Mouse (Mus musculus) lung, adult 10 weeks (tissue): ENCODE data around the gene Cd5. TPM values are rescaled to one million over a fixed set of nuclear protein-coding genes. Genes with fewer than 3 reads are reported as not detected.

Experiments used
- polyA plus RNA-seq: library from polyadenylated mRNA; stranded (reverse); fragments of 350-450 nt; fragmentation: Illumina TruSeq; extraction: RNeasy Lipid Tissue Mini Kit (QIAGEN cat#74804); gene quantifications from one replicate; pipeline ENCODE4 v1.2.3, GENCODE M21; 2014; ENCODE audit warnings: low read depth, low replicate concordance; ENCODE audit not compliant: insufficient read depth

Cd5 gene
- 2.3 TPM for polyA plus RNA-seq

GRCm38 (mm10) chr19:10738811-10739210 lies at the start of gene Cd5:
Cd5 (minus strand) TSS chr19:10739002.

GRCm38 (mm10) chr19:10688537-10689352 lies 50.1 kb downstream of the Cd5 start, which contains the start of gene Vps37c:
Vps37c (plus strand) TSS chr19:10688735.

GRCm38 (mm10) chr19:10677915-10678771 lies 60.7 kb downstream of the Cd5 start, which contains the start of gene Pga5:
Pga5 (minus strand) TSS chr19:10678071.

Other genes with a start within 250 kb of the Cd5 start
- gene Cpsf7, start 213.7 kb downstream of the Cd5 start, polyA plus RNA-seq, result 20.6 TPM
- gene Sdhaf2, start 212.9 kb downstream of the Cd5 start, polyA plus RNA-seq, result 40.3 TPM
- gene Tmem216, start 182.8 kb downstream of the Cd5 start, polyA plus RNA-seq, result 16.3 TPM
- gene Cyb561a3, start 161.8 kb downstream of the Cd5 start, polyA plus RNA-seq, result 37.7 TPM
- gene Tmem138, start 161.6 kb downstream of the Cd5 start, polyA plus RNA-seq, result 10.1 TPM
- 93.9 TPM for gene Ddb1, start 133.7 kb downstream of the Cd5 start, polyA plus RNA-seq
- gene Tkfc, start 133.3 kb downstream of the Cd5 start, polyA plus RNA-seq, result 4.0 TPM
- gene Vwce, start 104.8 kb downstream of the Cd5 start, polyA plus RNA-seq, result not detected
- not detected for gene Pga5, start 60.9 kb downstream of the Cd5 start, polyA plus RNA-seq
- 14.1 TPM for gene Vps37c, start 50.3 kb downstream of the Cd5 start, polyA plus RNA-seq
- gene Cd6, start 91.1 kb upstream of the Cd5 start, polyA plus RNA-seq, result 1.6 TPM
- 9.9 TPM for gene Slc15a3, start 100.7 kb upstream of the Cd5 start, polyA plus RNA-seq
- 5.2 TPM for gene Tmem132a, start 130.9 kb upstream of the Cd5 start, polyA plus RNA-seq
- 130 TPM for gene Tmem109, start 143.0 kb upstream of the Cd5 start, polyA plus RNA-seq
- 53.5 TPM for gene Prpf19, start 156.2 kb upstream of the Cd5 start, polyA plus RNA-seq
- not detected for gene Zp1, start 181.6 kb upstream of the Cd5 start, polyA plus RNA-seq
- 0.33 TPM for gene Ptgdr2, start 198.2 kb upstream of the Cd5 start, polyA plus RNA-seq
- gene Ccdc86, start 210.3 kb upstream of the Cd5 start, polyA plus RNA-seq, result 4.2 TPM
- not detected for gene Ms4a10, start 235.7 kb upstream of the Cd5 start, polyA plus RNA-seq